Mouse (Mus musculus) urinary bladder, postnatal 4 days (tissue): Measurements from ENCODE around the gene Dnajb12.

ENCODE experiments used
- DNase-seq, 2 experiments: peaks; one replicate each; pipeline ENCODE4 v3.0.0; 2021 to 2022; ENCODE audit warnings: low spot score in 2 of 2

Gene Dnajb12

GRCm38 (mm10) chr10:59918111-59918510 is 38.8 kb downstream of the Dnajb12 start:
- no peak for DNase-seq

DNA sequence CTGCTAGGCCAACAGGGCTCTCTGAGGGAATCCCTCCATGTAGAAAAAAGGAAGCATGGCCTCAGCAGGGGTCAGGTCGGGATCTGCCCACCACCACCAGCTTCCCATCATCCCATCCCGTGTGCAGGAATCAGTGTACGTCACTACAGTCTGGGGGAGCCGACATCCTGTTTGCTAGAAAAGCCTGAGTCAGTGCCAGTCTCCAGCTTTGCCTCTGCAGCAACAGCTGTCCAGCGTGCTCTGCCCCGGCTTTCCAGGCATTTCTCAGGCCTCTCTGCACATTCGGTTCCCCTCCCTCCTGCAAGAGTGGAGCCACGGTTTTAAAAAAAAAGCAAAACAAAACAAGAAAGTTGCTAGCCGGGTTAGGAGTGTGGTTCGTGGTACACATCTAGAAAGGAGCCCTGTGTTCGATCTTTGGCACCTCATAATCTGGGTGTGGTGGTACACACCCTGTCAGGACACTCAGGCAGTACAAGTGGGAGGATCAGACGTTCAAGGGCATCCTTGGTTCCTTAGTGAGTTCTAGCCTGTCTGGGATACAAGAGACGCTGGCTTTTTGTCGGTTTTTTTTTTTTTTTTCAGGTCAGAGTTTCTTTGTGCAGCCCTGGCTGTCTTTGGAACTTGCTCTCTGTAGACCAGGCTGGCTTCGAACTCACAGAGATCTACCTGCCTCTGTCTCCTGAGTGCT is 40.3 kb downstream of the Dnajb12 start:
- DNase-seq: no peak

DNA sequence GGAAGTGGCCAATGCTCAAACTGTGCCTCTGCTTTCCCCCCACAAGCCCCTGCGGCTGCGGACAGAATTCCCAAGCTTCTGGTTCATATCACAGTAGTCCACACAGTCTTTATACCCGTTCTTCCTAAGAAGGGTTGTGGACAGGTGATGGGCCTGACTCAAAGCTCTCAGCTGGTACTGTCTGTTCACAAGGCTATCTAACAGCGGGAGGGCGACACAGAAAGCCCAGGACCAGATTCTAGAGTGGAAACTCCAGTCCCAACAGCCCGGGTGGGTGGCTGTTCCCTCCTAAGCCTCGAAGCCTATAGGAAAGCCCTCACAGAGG is 41.1 kb downstream of the Dnajb12 start:
- DNase-seq: no peak

DNA sequence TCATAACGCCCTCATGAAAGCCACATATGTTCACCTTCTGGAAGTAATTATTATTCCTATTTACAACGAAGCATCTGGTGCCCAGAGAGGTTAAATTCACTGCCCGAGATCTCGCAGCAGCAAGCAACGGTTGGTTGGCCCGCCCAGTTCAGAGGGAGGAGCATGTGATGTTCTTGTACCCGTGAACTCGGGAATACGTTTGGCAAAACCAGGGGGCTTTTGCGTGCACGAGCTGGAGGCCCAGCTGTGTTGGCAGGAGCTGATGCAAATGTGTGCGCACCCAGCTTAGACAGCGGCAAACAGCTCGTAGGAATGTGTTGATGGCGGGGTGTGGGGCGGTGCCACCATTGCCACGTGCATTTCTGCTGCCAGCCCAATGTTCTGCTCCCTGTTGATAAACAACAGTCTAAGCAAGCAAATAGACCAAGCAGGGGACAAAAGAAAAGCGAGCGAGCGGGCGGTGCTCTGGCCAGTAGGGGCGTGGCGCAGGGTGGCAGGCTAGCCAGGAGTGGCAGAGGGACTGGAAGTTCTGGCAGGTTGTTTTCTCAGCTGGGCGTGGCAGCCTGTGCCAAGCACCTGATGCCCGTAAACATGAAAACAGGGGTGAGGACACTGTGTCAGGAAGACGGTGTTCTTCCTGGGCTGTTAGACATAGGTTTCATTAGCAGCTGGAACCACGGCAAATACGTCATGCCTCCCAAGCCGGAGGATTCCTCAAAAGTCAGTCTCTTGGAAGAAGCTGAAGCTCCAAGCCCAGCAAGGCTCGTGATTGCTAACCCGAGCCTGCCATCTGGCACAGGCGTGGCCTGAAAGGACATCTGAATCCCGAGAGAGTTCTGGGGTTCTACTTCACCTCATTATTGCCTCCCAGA is 41.7 kb downstream of the Dnajb12 start:
- DNase-seq: peak in 1 of 2 experiments; percentile 73

- DNase-seq: no peak
Measured at GRCm38 (mm10) chr10:59923493-59923892, 44.1 kb downstream of the Dnajb12 start.

DNA sequence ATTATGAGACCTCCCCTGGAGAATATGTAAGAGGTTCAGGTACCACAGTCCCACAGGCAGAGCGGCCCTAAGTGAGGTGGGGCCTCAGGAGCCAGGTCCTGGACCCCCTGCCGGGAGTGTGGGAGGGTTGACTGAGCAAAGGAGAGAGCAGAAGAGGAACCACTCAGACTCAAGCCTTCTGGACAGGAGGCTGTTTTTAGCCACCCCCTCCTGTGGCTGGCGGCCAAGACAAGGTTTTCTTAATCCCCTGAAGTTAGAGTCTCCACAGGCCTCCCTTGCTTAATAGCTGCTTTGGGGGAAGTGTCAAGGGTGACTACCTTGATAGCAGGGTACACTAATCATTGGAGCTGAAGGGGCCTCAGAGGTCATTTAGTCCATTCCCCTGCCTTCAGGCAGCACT is 44.9 kb downstream of the Dnajb12 start:
- DNase-seq: no peak

DNA sequence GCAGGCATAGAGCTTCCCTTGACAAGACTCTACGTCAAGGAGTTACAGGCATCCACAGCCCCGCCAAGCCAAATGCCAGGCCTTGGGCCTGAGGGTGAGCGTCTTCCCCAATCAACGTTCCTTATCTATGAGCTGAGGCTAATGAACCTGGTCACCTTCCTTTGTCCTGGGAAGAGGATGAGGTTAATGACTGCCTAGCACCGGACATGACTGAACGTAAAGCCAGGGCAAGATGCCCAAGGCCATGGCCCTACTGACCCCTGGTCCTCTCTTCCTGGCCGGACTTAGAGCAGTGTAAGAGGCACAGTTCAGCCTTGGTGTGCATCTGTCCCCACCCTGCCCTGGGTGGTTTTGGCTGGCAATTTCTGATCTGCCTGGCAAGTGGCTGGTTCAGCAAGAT is 49.8 kb downstream of the Dnajb12 start:
- DNase-seq: no peak

- DNase-seq: no peak
Measured at GRCm38 (mm10) chr10:59930996-59931395, 51.6 kb downstream of the Dnajb12 start.

GRCm38 (mm10) chr10:59932521-59932920 is 53.2 kb downstream of the Dnajb12 start:
- no peak for DNase-seq

DNA sequence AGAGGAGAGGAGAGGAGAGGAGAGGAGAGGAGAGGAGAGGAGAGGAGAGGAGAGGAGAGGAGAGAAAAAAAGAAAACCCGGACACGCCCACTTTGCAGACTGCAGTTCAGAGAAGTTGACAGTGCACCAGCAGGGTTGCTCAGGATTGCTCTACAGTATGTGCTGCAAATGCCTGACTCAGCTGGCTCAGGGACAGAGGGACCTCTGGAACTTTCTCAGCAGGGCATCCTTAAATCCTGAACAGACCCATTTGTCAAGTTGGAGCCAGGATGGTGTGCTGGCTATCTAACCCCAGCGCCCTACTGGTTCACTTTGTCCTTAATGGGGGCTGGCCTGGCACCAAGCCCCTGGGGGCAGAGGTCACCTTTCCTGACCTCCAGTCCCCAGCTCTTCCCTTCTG is 54.7 kb downstream of the Dnajb12 start:
- no peak for DNase-seq

DNA sequence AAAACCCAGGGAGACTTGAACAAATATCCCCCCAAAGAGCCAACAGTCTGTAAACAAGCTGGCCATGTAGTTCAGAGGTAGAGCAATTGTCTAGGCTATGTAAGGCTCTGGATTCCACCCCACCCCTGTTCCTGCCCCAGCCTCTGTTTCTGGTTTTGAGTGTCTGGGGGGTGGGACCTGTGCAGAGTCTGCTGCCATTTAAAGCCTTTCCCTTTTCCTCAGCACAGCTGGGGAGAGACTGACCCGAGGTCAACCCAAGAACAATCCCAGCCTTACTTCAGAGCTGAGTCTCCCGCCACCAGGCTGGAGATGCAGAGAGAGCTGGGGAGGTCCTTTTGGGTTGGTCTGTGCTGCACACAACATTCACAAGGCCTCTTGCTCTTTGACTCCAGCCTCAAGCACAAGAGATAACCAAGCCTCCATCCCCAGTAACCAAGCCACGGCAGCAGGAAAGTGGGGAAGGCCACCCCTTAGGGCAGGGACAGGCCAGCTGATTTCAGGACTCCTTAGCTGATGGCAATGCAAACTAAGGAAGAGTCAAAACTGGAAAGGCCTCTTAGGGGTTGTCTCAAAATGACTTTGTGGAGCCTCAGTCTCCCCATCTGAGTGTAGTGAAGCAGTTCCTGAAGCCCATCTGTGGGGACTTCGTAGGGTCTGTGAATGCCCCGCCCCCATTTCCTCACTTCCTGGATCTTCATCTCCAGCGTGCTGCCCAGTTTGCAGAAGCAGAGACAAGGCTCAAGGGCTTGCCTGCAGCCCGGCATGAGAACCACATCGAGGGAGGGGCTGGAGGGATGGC is 56.9 kb downstream of the Dnajb12 start:
- no peak for DNase-seq

DNA sequence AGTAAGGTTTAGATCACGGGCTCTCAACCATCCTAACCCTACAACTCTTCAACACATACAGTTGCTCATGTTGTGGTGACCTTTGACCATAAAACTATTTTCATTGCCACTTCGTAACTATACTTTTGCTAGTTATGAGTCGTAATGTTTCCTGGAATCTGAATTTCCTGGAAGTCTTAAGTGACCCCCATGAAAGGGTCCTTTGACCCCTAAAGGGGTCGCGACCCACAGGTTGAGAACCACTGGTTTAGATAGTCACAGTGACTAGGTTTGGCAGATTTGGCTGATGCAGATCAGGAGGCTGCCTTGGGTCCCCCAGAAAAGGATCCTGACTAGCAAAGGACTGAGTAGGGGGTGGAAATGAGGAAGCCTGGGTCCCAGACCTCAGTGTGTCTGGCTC is 59.3 kb downstream of the Dnajb12 start:
- DNase-seq: no peak

DNA sequence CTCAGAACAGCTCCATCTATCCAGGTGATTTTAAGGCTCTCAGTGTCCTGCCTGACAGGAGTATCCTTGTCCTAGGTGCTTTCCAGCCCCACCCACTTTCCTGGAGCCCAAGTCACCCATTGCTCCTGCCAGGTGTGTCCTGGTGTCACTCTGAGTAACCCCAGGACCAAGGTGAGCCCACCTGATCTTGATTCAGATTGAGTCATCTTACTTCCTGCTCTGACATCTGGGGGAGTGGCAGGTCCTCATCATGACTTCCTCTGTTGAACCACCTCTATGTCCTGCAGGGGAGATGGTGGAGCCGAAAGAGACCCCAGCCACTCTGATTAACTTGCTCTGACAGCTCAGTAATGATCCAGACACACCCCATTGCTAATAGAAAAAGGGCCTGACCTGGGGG is 59.7 kb downstream of the Dnajb12 start:
- DNase-seq: no peak

GRCm38 (mm10) chr10:59942281-59942846 is 63.0 kb downstream of the Dnajb12 start:
- no peak for DNase-seq

DNA sequence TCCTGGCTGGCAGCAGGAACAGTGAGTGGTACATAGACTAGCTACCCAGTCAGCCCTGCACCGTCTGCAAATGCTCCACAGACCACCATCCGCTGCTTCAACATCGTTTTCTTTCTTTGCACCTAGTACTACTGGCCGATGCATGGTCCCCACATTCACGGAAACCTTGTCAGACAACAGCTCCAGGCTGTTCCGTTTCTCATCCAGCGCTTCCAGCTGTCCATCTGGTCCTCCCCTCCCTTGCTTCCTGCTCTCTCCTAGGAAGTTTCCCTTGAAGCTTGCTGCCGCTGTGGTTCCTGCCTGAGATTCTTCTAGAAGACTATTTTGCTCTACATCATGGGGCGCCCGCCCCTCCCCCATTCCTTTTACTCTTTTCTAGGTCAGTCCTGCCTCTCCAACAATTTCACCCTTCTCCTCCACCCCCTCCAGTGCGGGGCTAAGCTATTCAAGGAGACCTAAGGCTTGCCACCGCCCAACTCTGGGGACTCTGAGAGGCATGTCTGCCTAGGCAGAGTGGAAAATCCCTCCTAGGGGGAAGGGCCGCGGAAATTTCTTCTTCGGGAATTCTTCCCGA is 63.6 kb downstream of the Dnajb12 start:
- DNase-seq: no peak

- peak; percentile 63 to 81 for DNase-seq
Measured at GRCm38 (mm10) chr10:59943421-59943989, 64.1 kb downstream of the Dnajb12 start.

DNA sequence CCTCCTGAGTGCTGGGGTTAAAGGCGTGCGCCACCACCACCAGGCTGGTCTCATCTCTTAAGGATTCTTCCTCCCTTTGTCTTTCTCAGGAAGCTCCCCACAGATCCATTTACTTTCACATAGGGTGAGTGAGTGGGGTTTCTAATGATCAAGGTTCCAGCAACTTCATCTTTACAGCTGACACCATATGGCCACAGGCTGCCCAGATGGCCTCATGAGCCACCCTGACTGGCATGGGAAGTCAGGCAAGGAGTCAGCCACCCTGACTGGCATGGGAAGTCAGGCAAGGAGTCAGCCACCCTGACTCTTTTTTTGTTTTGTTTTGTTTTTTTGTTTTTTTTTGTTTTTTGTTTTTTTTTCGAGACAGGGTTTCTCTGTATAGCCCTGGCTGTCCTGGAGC is 66.1 kb downstream of the Dnajb12 start:
- DNase-seq: no peak

DNA sequence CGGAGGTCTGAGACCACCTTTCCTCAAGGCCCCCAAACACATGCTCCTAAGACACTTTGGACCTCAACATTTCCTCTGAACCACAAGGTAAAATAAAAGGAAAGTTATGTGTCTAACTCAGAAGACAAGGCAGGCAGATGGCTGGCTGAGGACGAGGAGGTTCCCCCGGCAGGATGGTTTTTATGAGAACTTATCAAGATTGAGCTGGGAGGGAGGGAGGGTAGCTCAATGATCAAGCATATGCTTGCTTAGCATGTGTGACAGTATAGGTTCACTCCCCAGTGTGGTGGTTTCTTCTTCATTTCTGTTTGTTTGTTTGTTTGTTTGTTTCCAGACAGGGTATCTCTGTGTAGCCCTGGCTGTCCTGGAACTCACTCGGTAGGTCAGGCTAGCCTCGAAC is 67.0 kb downstream of the Dnajb12 start:
- DNase-seq: no peak

GRCm38 (mm10) chr10:59947296-59948073 is 68.1 kb downstream of the Dnajb12 start:
- no peak for DNase-seq

- no peak for DNase-seq
Measured at GRCm38 (mm10) chr10:59948363-59949254, 69.3 kb downstream of the Dnajb12 start.
